Mouse (Mus musculus): ENCODE measurements around the gene Polr3g. TPM values are rescaled to one million over a fixed set of nuclear protein-coding genes. Genes with fewer than 3 reads are reported as not detected.

Gene Polr3g
- polyA plus RNA-seq (2015; fragmentation: Nextera tagmentation; extraction: Ambion mirVana) = 6.5 and 8.4 TPM in 2 replicates

GRCm38 (mm10) chr13:81710775-81711545, at the start of gene Polr3g, which contains the start of gene Mblac2:
Polr3g (minus strand) TSS chr13:81711013.
Mblac2 (plus strand) TSS chr13:81711341.
- peak; percentile 92 for ATAC-seq (ENCODE audit: low read depth)
- under 1% methylated on average over 61 of the region's 61 CpGs for WGBS (ENCODE audit: insufficient replicate concordance)
- H3K27ac ChIP-seq (ENCODE audit: low read length) = peak within 1 kb of the TSS; percentile 91
- no peaks in the 10 kb centered on the region for H3K27me3 ChIP-seq (ENCODE audit: control insufficient read depth, insufficient read depth, low read depth, low read length)
- H3K36me3 ChIP-seq (ENCODE audit: control insufficient read depth, insufficient read depth) = no peaks in the 10 kb centered on the region
- H3K4me2 ChIP-seq (ENCODE audit: low read depth, low read length) = peak within 1 kb of the TSS; percentile 99
- H3K4me3 ChIP-seq (ENCODE audit: low read depth, low read length) = peak within 1 kb of the TSS; percentile 91
- H3K9me3 ChIP-seq (replicated peaks; ENCODE audit: control insufficient read depth, low read length) = no peaks in the 10 kb centered on the region
- H3K4me1 ChIP-seq (ENCODE audit: control insufficient read depth, low read depth, low read length) = peaks cover 29% of the 10 kb centered on the region
- peak within 1 kb of the TSS; percentile 73 for H3K9ac ChIP-seq (ENCODE audit: low read depth, low read length)

DNA sequence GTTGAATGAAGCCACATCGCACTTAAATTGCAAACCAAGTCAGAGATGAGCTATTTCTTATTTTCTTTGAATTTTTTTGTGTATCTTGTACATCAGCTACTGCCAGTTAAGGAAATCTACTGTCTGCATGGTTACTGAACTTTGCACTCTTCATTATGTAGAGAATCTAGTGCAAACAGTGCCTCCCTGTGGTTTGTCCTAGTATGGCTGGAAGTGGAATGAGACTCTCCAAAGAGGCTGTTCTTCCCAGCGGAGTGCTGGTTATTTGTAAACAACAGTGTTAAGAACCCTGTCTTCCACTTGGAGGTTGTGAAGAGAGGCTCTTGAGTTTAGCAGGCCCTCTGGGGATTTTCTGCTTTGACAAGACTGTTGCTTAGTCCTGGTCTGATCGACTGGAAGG, 49.6 kb upstream of the Polr3g start:
- no peak overlapping the region for H3K4me2 ChIP-seq (ENCODE audit: low read depth, low read length)
- H3K4me1 ChIP-seq (ENCODE audit: control insufficient read depth, low read depth, low read length) = no peaks in the 10 kb centered on the region
- H3K9me3 ChIP-seq (replicated peaks; ENCODE audit: control insufficient read depth, low read length) = no peaks in the 10 kb centered on the region
- ATAC-seq (ENCODE audit: low read depth) = 0 out of 2 replicates have a peak, but pooled peaks have one; percentile 43
- H3K4me3 ChIP-seq (ENCODE audit: low read depth, low read length) = no peak overlapping the region
- H3K9ac ChIP-seq (ENCODE audit: low read depth, low read length) = no peak overlapping the region
- no peaks in the 10 kb centered on the region for H3K36me3 ChIP-seq (ENCODE audit: control insufficient read depth, insufficient read depth)
- H3K27me3 ChIP-seq (ENCODE audit: control insufficient read depth, insufficient read depth, low read depth, low read length) = no peaks in the 10 kb centered on the region
- WGBS (ENCODE audit: insufficient replicate concordance) = 38% methylated on average over 3 of the region's 3 CpGs
- no peak overlapping the region for H3K27ac ChIP-seq (ENCODE audit: low read length)

- no peak overlapping the region for H3K9ac ChIP-seq (ENCODE audit: low read depth, low read length)
- no peak overlapping the region for H3K4me2 ChIP-seq (ENCODE audit: low read depth, low read length)
- H3K4me3 ChIP-seq (ENCODE audit: low read depth, low read length) = no peak overlapping the region
- no peaks in the 10 kb centered on the region for H3K36me3 ChIP-seq (ENCODE audit: control insufficient read depth, insufficient read depth)
- no peak overlapping the region for H3K27ac ChIP-seq (ENCODE audit: low read length)
- no peaks in the 10 kb centered on the region for H3K4me1 ChIP-seq (ENCODE audit: control insufficient read depth, low read depth, low read length)
- no peak for ATAC-seq (ENCODE audit: low read depth)
- WGBS (ENCODE audit: insufficient replicate concordance) = 58% methylated on average over 5 of the region's 5 CpGs
- H3K9me3 ChIP-seq (replicated peaks; ENCODE audit: control insufficient read depth, low read length) = no peaks in the 10 kb centered on the region
- H3K27me3 ChIP-seq (ENCODE audit: control insufficient read depth, insufficient read depth, low read depth, low read length) = no peaks in the 10 kb centered on the region
Measured at GRCm38 (mm10) chr13:81757058-81757660, 46.3 kb upstream of the Polr3g start.

- WGBS (ENCODE audit: insufficient replicate concordance) = 68% methylated on average over 1 of the region's 1 CpGs
Measured at GRCm38 (mm10) chr13:81755324-81755723, 44.5 kb upstream of the Polr3g start.

GRCm38 (mm10) chr13:81754878-81755277, 44.1 kb upstream of the Polr3g start:
- Histone ChIP-seq H3K27ac (ENCODE audit: low read length) (no peak overlapping the region), H3K9ac (ENCODE audit: low read depth, low read length) (no peak overlapping the region), H3K4me2 (ENCODE audit: low read depth, low read length) (no peak overlapping the region), H3K36me3 (ENCODE audit: control insufficient read depth, insufficient read depth) (no peaks in the 10 kb centered on the region), H3K9me3 (replicated peaks; ENCODE audit: control insufficient read depth, low read length) (no peaks in the 10 kb centered on the region), H3K4me1 (ENCODE audit: control insufficient read depth, low read depth, low read length) (no peaks in the 10 kb centered on the region), H3K4me3 (ENCODE audit: low read depth, low read length) (no peak overlapping the region), H3K27me3 (ENCODE audit: control insufficient read depth, insufficient read depth, low read depth, low read length) (no peaks in the 10 kb centered on the region)
- ATAC-seq (ENCODE audit: low read depth) = no peak

More at GRCm38 (mm10) chr13:81755324-81755723, 44.5 kb upstream of the Polr3g start:
- Histone ChIP-seq H3K4me3 (ENCODE audit: low read depth, low read length) (no peak overlapping the region), H3K27ac (ENCODE audit: low read length) (no peak overlapping the region), H3K4me1 (ENCODE audit: control insufficient read depth, low read depth, low read length) (no peaks in the 10 kb centered on the region), H3K9me3 (replicated peaks; ENCODE audit: control insufficient read depth, low read length) (no peaks in the 10 kb centered on the region), H3K27me3 (ENCODE audit: control insufficient read depth, insufficient read depth, low read depth, low read length) (no peaks in the 10 kb centered on the region), H3K4me2 (ENCODE audit: low read depth, low read length) (no peak overlapping the region), H3K9ac (ENCODE audit: low read depth, low read length) (no peak overlapping the region), H3K36me3 (ENCODE audit: control insufficient read depth, insufficient read depth) (no peaks in the 10 kb centered on the region)
- ATAC-seq (ENCODE audit: low read depth) = no peak

DNA sequence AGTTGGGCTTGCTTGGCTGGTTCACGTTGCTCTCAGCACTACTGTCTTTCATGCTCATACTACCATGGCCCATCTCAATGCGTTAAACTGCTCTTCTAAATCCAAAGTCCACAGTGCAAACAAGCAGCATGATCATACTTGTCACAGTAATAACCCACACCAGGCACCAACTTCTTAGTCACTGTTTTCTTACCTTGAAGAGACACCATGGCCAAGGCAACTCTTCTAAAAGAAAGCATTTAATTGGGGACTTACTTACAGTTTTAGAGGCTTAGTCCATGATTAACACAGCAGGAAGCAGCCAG, 33.2 kb upstream of the Polr3g start:
- Histone ChIP-seq H3K36me3 (ENCODE audit: control insufficient read depth, insufficient read depth) (no peaks in the 10 kb centered on the region), H3K27me3 (ENCODE audit: control insufficient read depth, insufficient read depth, low read depth, low read length) (no peaks in the 10 kb centered on the region), H3K27ac (ENCODE audit: low read length) (no peak overlapping the region), H3K4me3 (ENCODE audit: low read depth, low read length) (no peak overlapping the region), H3K9me3 (replicated peaks; ENCODE audit: control insufficient read depth, low read length) (no peaks in the 10 kb centered on the region), H3K4me2 (ENCODE audit: low read depth, low read length) (no peak overlapping the region), H3K9ac (ENCODE audit: low read depth, low read length) (no peak overlapping the region), H3K4me1 (ENCODE audit: control insufficient read depth, low read depth, low read length) (peaks cover 19% of the 10 kb centered on the region)
- no peak for ATAC-seq (ENCODE audit: low read depth)
- WGBS (ENCODE audit: insufficient replicate concordance) = 53% methylated on average over 2 of the region's 2 CpGs

GRCm38 (mm10) chr13:81743391-81744091, 32.7 kb upstream of the Polr3g start:
- WGBS (ENCODE audit: insufficient replicate concordance) = 27% methylated on average over 10 of the region's 10 CpGs
- Histone ChIP-seq H3K9me3 (replicated peaks; ENCODE audit: control insufficient read depth, low read length) (no peaks in the 10 kb centered on the region), H3K4me2 (ENCODE audit: low read depth, low read length) (no peak overlapping the region), H3K4me3 (ENCODE audit: low read depth, low read length) (no peak overlapping the region), H3K9ac (ENCODE audit: low read depth, low read length) (no peak overlapping the region), H3K36me3 (ENCODE audit: control insufficient read depth, insufficient read depth) (no peaks in the 10 kb centered on the region), H3K27me3 (ENCODE audit: control insufficient read depth, insufficient read depth, low read depth, low read length) (no peaks in the 10 kb centered on the region), H3K27ac (ENCODE audit: low read length) (no peak overlapping the region), H3K4me1 (ENCODE audit: control insufficient read depth, low read depth, low read length) (peaks cover 19% of the 10 kb centered on the region)
- peak; percentile 73 for ATAC-seq (ENCODE audit: low read depth)

DNA sequence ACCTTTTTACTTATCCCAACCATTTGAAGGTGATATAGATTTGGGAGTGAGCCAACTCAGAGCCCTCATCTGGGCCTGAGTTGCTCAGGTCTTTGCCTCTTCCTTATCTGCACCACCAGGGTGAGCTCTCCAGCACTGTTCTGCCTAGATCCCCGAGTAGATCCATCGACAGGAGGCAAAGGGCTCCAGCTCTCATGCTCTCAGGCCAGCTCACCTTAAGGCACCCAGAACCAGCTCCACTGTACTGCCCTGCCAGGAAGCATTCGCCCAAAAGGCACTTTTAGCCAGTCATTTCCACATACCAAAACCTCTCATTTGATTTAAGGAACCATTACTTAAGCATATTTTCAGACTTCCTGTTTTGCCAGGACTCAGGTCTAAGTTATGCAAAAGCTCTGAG, 30.1 kb upstream of the Polr3g start:
- WGBS (ENCODE audit: insufficient replicate concordance) = 6% methylated on average over 3 of the region's 3 CpGs
- Histone ChIP-seq H3K4me1 (ENCODE audit: control insufficient read depth, low read depth, low read length) (peaks cover 22% of the 10 kb centered on the region), H3K4me3 (ENCODE audit: low read depth, low read length) (no peak overlapping the region), H3K4me2 (ENCODE audit: low read depth, low read length) (no peak overlapping the region), H3K36me3 (ENCODE audit: control insufficient read depth, insufficient read depth) (no peaks in the 10 kb centered on the region), H3K27ac (ENCODE audit: low read length) (no peak overlapping the region), H3K27me3 (ENCODE audit: control insufficient read depth, insufficient read depth, low read depth, low read length) (no peaks in the 10 kb centered on the region), H3K9ac (ENCODE audit: low read depth, low read length) (no peak overlapping the region), H3K9me3 (replicated peaks; ENCODE audit: control insufficient read depth, low read length) (no peaks in the 10 kb centered on the region)
- peak; percentile 79 for ATAC-seq (ENCODE audit: low read depth)

DNA sequence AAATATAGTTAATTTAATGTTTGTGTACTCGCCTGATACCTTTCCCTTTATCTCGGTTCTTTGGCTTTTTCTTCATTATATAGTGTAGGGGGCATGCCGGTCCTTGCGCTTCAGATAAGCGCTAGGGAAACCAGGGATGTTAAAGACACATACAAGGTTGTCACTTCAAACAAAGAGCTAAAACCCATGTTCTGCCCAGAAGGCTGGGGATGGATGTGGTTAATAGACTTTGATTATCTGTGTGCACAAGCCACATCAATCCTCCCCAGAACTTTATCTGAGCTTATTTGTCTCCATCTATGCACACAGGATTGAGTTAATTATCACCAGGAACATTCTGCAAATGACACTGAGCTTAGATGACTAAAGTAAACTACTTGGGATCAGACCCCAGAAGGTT, 25.8 kb upstream of the Polr3g start:
- H3K4me2 ChIP-seq (ENCODE audit: low read depth, low read length) = no peak overlapping the region
- peaks cover 9% of the 10 kb centered on the region for H3K4me1 ChIP-seq (ENCODE audit: control insufficient read depth, low read depth, low read length)
- no peaks in the 10 kb centered on the region for H3K27me3 ChIP-seq (ENCODE audit: control insufficient read depth, insufficient read depth, low read depth, low read length)
- no peak overlapping the region for H3K9ac ChIP-seq (ENCODE audit: low read depth, low read length)
- H3K36me3 ChIP-seq (ENCODE audit: control insufficient read depth, insufficient read depth) = no peaks in the 10 kb centered on the region
- no peak overlapping the region for H3K4me3 ChIP-seq (ENCODE audit: low read depth, low read length)
- WGBS (ENCODE audit: insufficient replicate concordance) = 24% methylated on average over 5 of the region's 5 CpGs
- no peaks in the 10 kb centered on the region for H3K9me3 ChIP-seq (replicated peaks; ENCODE audit: control insufficient read depth, low read length)
- no peak overlapping the region for H3K27ac ChIP-seq (ENCODE audit: low read length)
- ATAC-seq (ENCODE audit: low read depth) = peak; percentile 57

All from liver, embryonic 16.5 days (tissue).